Mouse (Mus musculus) gastrocnemius, postnatal 10 days (tissue): ENCODE results near the gene Olfr854. TPM values are rescaled to one million over a fixed set of nuclear protein-coding genes. Genes with fewer than 3 reads are reported as not detected.

Source experiments
- DNase-seq: peaks from one replicate; pipeline ENCODE4 v3.0.0; 2021; ENCODE audit warnings: mixed read lengths
- long read RNA-seq, 2 experiments: library from polyadenylated mRNA; stranded (forward); transcript quantifications; one replicate each; pipeline ENCODE4 v2.0.0; 2021
- total RNA-seq, 2 experiments: library from RNA; stranded (reverse); gene quantifications; 2 replicates each; pipeline ENCODE4 v1.2.3; 2021

Olfr854 gene
- not detected for total RNA-seq
- long read RNA-seq, experiment 1 = 0 reads
- long read RNA-seq, experiment 2 = 0 reads

DNA sequence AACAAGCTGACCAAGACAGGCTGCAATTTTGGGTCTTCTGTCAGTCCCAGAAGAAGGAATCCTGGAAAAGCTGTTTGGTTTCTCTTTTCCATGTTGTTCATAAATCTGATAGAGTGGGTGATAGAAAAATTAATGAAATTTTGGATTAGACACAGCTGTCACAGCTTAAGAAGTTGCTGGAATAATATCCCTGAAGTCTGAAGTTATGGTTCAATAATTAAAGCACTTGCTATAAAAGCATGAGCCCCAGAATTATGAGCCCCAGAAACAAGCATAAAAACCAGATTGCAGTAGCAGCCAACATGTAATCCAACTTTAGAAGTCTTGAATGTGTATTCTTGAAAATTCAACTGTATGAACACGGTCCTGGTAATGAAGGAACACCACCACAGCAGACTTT is at the start of gene Olfr854:
TSS of gene Olfr854 (minus strand) at position 101 of the 400 bp plus-strand sequence.
- no peak for DNase-seq

DNA sequence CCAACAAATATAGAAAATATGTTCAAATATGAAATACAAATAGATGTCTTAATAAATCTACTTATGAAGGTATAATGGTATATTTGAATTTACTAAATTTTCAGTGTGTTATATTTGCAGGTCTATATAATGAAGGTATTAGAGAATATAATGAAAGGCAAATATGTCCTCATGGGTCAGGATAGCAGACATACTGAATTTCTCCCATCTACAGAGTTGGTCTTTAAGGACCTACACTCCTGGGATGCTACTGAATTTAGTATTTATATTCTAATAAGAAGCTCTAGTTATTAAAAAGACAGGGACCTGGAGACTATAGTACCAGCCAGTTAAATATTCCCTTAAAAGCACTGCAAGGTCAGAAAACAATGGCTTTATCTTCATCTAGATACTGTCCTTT is 15.1 kb upstream of the Olfr854 start, which contains the start of gene Olfr855:
TSS of gene Olfr855 (plus strand) at position 301 of the 400 bp plus-strand sequence.
- no peak for DNase-seq

DNA sequence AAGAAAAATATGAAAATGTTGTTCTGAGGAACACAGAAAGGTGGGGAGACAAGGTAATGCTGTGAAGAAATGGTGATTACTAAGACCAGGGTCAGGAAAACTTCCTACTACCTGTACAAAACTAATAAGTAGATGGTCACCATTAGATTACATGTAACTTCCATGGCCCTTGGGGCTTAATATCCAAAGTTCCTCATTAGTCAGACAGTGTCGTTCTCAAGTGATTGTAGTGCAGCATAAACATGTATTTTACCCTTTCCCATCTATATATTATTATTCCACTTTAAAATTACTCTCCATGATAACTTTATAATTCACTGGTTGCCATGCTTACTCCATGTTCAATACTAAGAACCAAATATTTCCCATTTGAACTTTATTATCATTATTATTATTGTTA is 26.2 kb downstream of the Olfr854 start, which contains the start of gene Olfr853:
TSS of gene Olfr853 (minus strand) at position 101 of the 400 bp plus-strand sequence.
- DNase-seq = no peak

Other genes with a start within 250 kb of the Olfr854 start
- not detected for gene Olfr845, start 230.9 kb downstream of the Olfr854 start, total RNA-seq
- not detected for gene Olfr846, start 203.4 kb downstream of the Olfr854 start, total RNA-seq
- gene Olfr847, start 188.7 kb downstream of the Olfr854 start, total RNA-seq = not detected
- not detected for gene Olfr849, start 127.1 kb downstream of the Olfr854 start, total RNA-seq
- gene Olfr850, start 89.1 kb downstream of the Olfr854 start, total RNA-seq = not detected
- not detected for gene Olfr851, start 74.1 kb downstream of the Olfr854 start, total RNA-seq
- not detected for gene Olfr853, start 26.3 kb downstream of the Olfr854 start, total RNA-seq
- not detected for gene Olfr855, start 15.2 kb upstream of the Olfr854 start, total RNA-seq
- 10 to 100 TPM; 10.8 to 13.3 TPM for gene Zfp317, start 54.7 kb upstream of the Olfr854 start, total RNA-seq
- not detected for gene Olfr857, start 142.1 kb upstream of the Olfr854 start, total RNA-seq
- gene Olfr58, start 212.9 kb upstream of the Olfr854 start, total RNA-seq = not detected
- not detected for gene Olfr859, start 237.5 kb upstream of the Olfr854 start, total RNA-seq